29 mouse cellular contexts compared by ENCODE assay signal in genomic region chr2:34901726-34902125, GRCm38 (mm10). TPM values are rescaled to one million over a fixed set of nuclear protein-coding genes. Genes with fewer than 3 reads are reported as not detected.
DNase-seq lines count a peak whose midpoint lies in the region; ATAC-seq and TF ChIP-seq lines count a peak whose summit lies in the region.
"Had no signal": no experiment of that assay in that cellular context is flagged by ENCODE, and none has a peak within 500 bp of the region (broad histone marks: within the 10 kb centered on the region; RNA-seq: fewer than 3 reads in every experiment).

No protein-coding gene starts in this region.

- no peak for TF ChIP-seq EP300 in lung, postnatal 0 days (IDR thresholded peaks at IDR 0.05)
- no peak for TF ChIP-seq EP300 in MEL (IDR thresholded peaks at IDR 0.05; ENCODE audit: low read depth in 1 of 2, low read length in 2 of 2)

- peaks cover 11% of the 10 kb centered on the region for H3K4me1 ChIP-seq in lung, postnatal 0 days (ENCODE audit: insufficient read depth, low read depth, low read length)
- H3K4me1 ChIP-seq in MEL (ENCODE audit: control insufficient read depth in 1 of 2, insufficient read depth in 2 of 2, low read length in 2 of 2): peaks cover 0 to 14% of the 10 kb centered on the region in 2 experiments; a peak in 3 of 4 replicates
- H3K4me1 ChIP-seq in forebrain, embryonic 15.5 days: peaks cover 11% of the 10 kb centered on the region
- peaks cover 2% of the 10 kb centered on the region; the same call in 1 of the 2 replicates for H3K4me1 ChIP-seq in forebrain, embryonic 11.5 days (replicated peaks; ENCODE audit: control insufficient read depth, insufficient read depth, low read length)

- intact Hi-C loops in heart, postnatal 14 days (cut with DNase I): loop anchor here (2.0 to 10.0 kb wide), 3 partner anchors 29 to 203 kb away; partner anchors contain the start of genes AI182371, Cntrl and Rabepk

- H3K4me3 ChIP-seq in lung, postnatal 0 days (ENCODE audit: low read depth, low read length): no peak overlapping the region
- no peak overlapping the region for H3K4me3 ChIP-seq in MEL (ENCODE audit: control insufficient read depth in 1 of 2, insufficient read depth in 1 of 2, low read depth in 2 of 2, low read length in 2 of 2)
- H3K4me3 ChIP-seq in forebrain, embryonic 15.5 days: no peak overlapping the region
- H3K4me3 ChIP-seq in forebrain, embryonic 11.5 days (ENCODE audit: low read depth, low read length): no peak overlapping the region
- H3K4me3 ChIP-seq: embryonic facial prominence, embryonic 10.5 days; embryonic facial prominence, embryonic 15.5 days; forebrain, embryonic 13.5 days; hindbrain, embryonic 13.5 days; limb, embryonic 13.5 days; midbrain, embryonic 15.5 days; neural tube, embryonic 15.5 days; stomach, embryonic 15.5 days had no signal

- no peak overlapping the region for H3K4me2 ChIP-seq in lung, postnatal 0 days (replicated peaks; ENCODE audit: low read depth, low read length)
- H3K4me2 ChIP-seq in forebrain, embryonic 15.5 days (replicated peaks): no peak overlapping the region
- no peak overlapping the region for H3K4me2 ChIP-seq in forebrain, embryonic 11.5 days (ENCODE audit: low read depth, low read length, severe bottlenecking)
- H3K4me2 ChIP-seq: embryonic facial prominence, embryonic 15.5 days; forebrain, embryonic 13.5 days; heart, embryonic 11.5 days; hindbrain, embryonic 13.5 days; limb, embryonic 13.5 days; midbrain, embryonic 15.5 days; neural tube, embryonic 15.5 days; stomach, embryonic 15.5 days had no signal

- H3K9me3 ChIP-seq in lung, postnatal 0 days (ENCODE audit: low read length): no peaks in the 10 kb centered on the region
- H3K9me3 ChIP-seq in MEL (replicated peaks; ENCODE audit: insufficient read depth, low read length): no peaks in the 10 kb centered on the region
- H3K9me3 ChIP-seq in forebrain, embryonic 15.5 days: no peaks in the 10 kb centered on the region
- no peaks in the 10 kb centered on the region for H3K9me3 ChIP-seq in forebrain, embryonic 11.5 days (ENCODE audit: control insufficient read depth, low read length)
- H3K9me3 ChIP-seq: embryonic facial prominence, embryonic 10.5 days; embryonic facial prominence, embryonic 15.5 days; forebrain, embryonic 13.5 days; hindbrain, embryonic 13.5 days; limb, embryonic 13.5 days; midbrain, embryonic 15.5 days; neural tube, embryonic 15.5 days; stomach, embryonic 15.5 days had no signal

- ATAC-seq in lung, postnatal 0 days: no peak
- no peak for ATAC-seq in forebrain, embryonic 15.5 days (replicated peaks)
- ATAC-seq in forebrain, embryonic 11.5 days (replicated peaks; ENCODE audit: low FRiP score): no peak
- ATAC-seq: forebrain, embryonic 13.5 days; intestine, postnatal 0 days; midbrain, embryonic 15.5 days had no signal

- no peaks in the 10 kb centered on the region for H3K36me3 ChIP-seq in lung, postnatal 0 days (ENCODE audit: insufficient read depth, low read length)
- H3K36me3 ChIP-seq in MEL (ENCODE audit: control insufficient read depth in 1 of 2, insufficient read depth in 2 of 2, low read length in 2 of 2): peaks cover 0 to 8% of the 10 kb centered on the region in 2 experiments; a peak in 2 of 4 replicates
- H3K36me3 ChIP-seq in forebrain, embryonic 15.5 days: no peaks in the 10 kb centered on the region
- no peaks in the 10 kb centered on the region for H3K36me3 ChIP-seq in forebrain, embryonic 11.5 days (ENCODE audit: control insufficient read depth, insufficient read depth, low read length)
- H3K36me3 ChIP-seq: embryonic facial prominence, embryonic 10.5 days; hindbrain, embryonic 13.5 days; limb, embryonic 13.5 days; midbrain, embryonic 15.5 days; neural tube, embryonic 15.5 days; stomach, embryonic 15.5 days had no signal

- 73% methylated on average over 4 of the region's 4 CpGs for WGBS in lung, postnatal 0 days
- WGBS in forebrain, embryonic 15.5 days: 79% methylated on average over 4 of the region's 4 CpGs
- WGBS in forebrain, embryonic 11.5 days: 76% methylated on average over 4 of the region's 4 CpGs

- no peaks in the 10 kb centered on the region for H3K27me3 ChIP-seq in lung, postnatal 0 days (replicated peaks; ENCODE audit: insufficient read depth, low read length)
- H3K27me3 ChIP-seq in MEL (ENCODE audit: control insufficient read depth in 1 of 2, insufficient read depth in 2 of 2, low read length in 2 of 2): no peaks in the 10 kb centered on the region
- no peaks in the 10 kb centered on the region for H3K27me3 ChIP-seq in forebrain, embryonic 15.5 days
- H3K27me3 ChIP-seq in forebrain, embryonic 11.5 days (ENCODE audit: control insufficient read depth, insufficient read depth, low read length): no peaks in the 10 kb centered on the region
- H3K27me3 ChIP-seq: embryonic facial prominence, embryonic 15.5 days; forebrain, embryonic 13.5 days; midbrain, embryonic 15.5 days; neural tube, embryonic 15.5 days; stomach, embryonic 15.5 days had no signal

- no peaks in the 10 kb centered on the region for H3K79me2 ChIP-seq in MEL (ENCODE audit: control insufficient read depth, insufficient read depth, low read length, poor library complexity)

- TF ChIP-seq CTCF in lung, postnatal 0 days (IDR thresholded peaks at IDR 0.05): peak; percentile 22; the same call in 1 of the 2 replicates
- TF ChIP-seq CTCF in MEL (IDR thresholded peaks at IDR 0.05 in 2 of 3, conservative IDR thresholded peaks at IDR 0.05 in 1 of 3; ENCODE audit: control insufficient read depth in 1 of 3, insufficient read depth in 1 of 3, low read depth in 2 of 3, low read length in 3 of 3, poor library complexity in 1 of 3, severe bottlenecking in 1 of 3): peak in 2 of 3 experiments; percentile 21 to 34; a peak in 4 of 6 replicates

- no peak for TF ChIP-seq POLR2A in MEL (IDR thresholded peaks at IDR 0.05; ENCODE audit: control insufficient read depth in 1 of 2, insufficient read depth in 1 of 2, low read depth in 1 of 2, low read length in 2 of 2, poor library complexity in 1 of 2)

- TF ChIP-seq RAD21 in MEL (IDR thresholded peaks at IDR 0.05; ENCODE audit: low read depth, low read length): no peak

- no peak overlapping the region for H3K9ac ChIP-seq in lung, postnatal 0 days (replicated peaks; ENCODE audit: low read depth)
- H3K9ac ChIP-seq in MEL (ENCODE audit: control insufficient read depth, low read depth, low read length, poor library complexity, severe bottlenecking): no peak overlapping the region
- no peak overlapping the region for H3K9ac ChIP-seq in forebrain, embryonic 15.5 days (replicated peaks)
- H3K9ac ChIP-seq in forebrain, embryonic 11.5 days (ENCODE audit: low read length): no peak overlapping the region
- H3K9ac ChIP-seq: embryonic facial prominence, embryonic 15.5 days; forebrain, embryonic 13.5 days; hindbrain, embryonic 13.5 days; limb, embryonic 13.5 days; midbrain, embryonic 15.5 days; neural tube, embryonic 15.5 days; stomach, embryonic 15.5 days had no signal

- no peak overlapping the region for H3K27ac ChIP-seq in lung, postnatal 0 days (ENCODE audit: low read length)
- no peak overlapping the region for H3K27ac ChIP-seq in MEL (ENCODE audit: control insufficient read depth, low read depth, low read length)
- no peak overlapping the region for H3K27ac ChIP-seq in forebrain, embryonic 15.5 days (replicated peaks)
- no peak overlapping the region for H3K27ac ChIP-seq in forebrain, embryonic 11.5 days (ENCODE audit: low read depth, low read length)
- H3K27ac ChIP-seq: embryonic facial prominence, embryonic 10.5 days; embryonic facial prominence, embryonic 15.5 days; forebrain, embryonic 13.5 days; hindbrain, embryonic 13.5 days; limb, embryonic 13.5 days; macrophage; midbrain, embryonic 15.5 days; neural tube, embryonic 15.5 days; stomach, embryonic 15.5 days had no signal

- DNase-seq in heart, adult 11 months: peak; percentile 78
- no peak for DNase-seq in heart, postnatal 14 days
- no peak for DNase-seq in lung, postnatal 0 days (ENCODE audit: low spot score)
- no peak for DNase-seq in lung, postnatal 14 days
- peak; percentile 19 for DNase-seq in MEL (ENCODE audit: low read depth, low spot score)
- DNase-seq in forebrain, embryonic 11.5 days (ENCODE audit: low spot score): no peak
- DNase-seq: adrenal gland, postnatal 10 days; cerebellum, adult 11 months; gastrocnemius, postnatal 25 days; heart, adult 18-20 months; heart, postnatal 4 days; kidney, postnatal 25 days; retina, postnatal 1 day; right cerebral cortex, postnatal 25 days; thymus, adult 2 months; thymus, postnatal 36 days had no signal

RNA-seq across cellular contexts. Expression of gene Phf19, which starts 12.1 kb away (rescaled TPM):
- 1 to 10 TPM; 1.9 TPM for total RNA-seq in heart, postnatal 14 days (2021)
- polyA plus RNA-seq in lung, postnatal 0 days (2015; fragmentation: Nextera tagmentation; extraction: Ambion mirVana): 1.3 and 1.6 TPM in 2 replicates
- total RNA-seq in MEL (2012; rRNA removed): 10.2 and 10.9 TPM in 2 replicates
- 10 to 100 TPM in 1 of 2 experiments, not detected in 1; 26.2 TPM for polyA plus RNA-seq in MEL (2012; ENCODE audit: insufficient read depth in 1 of 2, insufficient read length in 2 of 2, low read depth in 1 of 2, low replicate concordance in 2 of 2, missing spikeins in 1 of 2)
- 5.2 and 6.5 TPM in 2 replicates for polyA plus RNA-seq in forebrain, embryonic 15.5 days (2015; fragmentation: Nextera tagmentation; extraction: Ambion mirVana)
- 4.4 and 6.5 TPM in 2 replicates for polyA plus RNA-seq in forebrain, embryonic 11.5 days (2014; fragmentation: Nextera tagmentation; extraction: Ambion mirVana)

RNA-seq across cellular contexts. Expression of gene Psmd5, which starts 27.0 kb away (rescaled TPM):
- 10 to 100 TPM; 15.2 to 16.5 TPM for total RNA-seq in heart, postnatal 14 days (2021)
- 61.2 and 64.7 TPM in 2 replicates for polyA plus RNA-seq in lung, postnatal 0 days (2015; fragmentation: Nextera tagmentation; extraction: Ambion mirVana)
- 48.1 and 63.0 TPM in 2 replicates for total RNA-seq in MEL (2012; rRNA removed)
- polyA plus RNA-seq in MEL (2012; ENCODE audit: insufficient read depth in 1 of 2, insufficient read length in 2 of 2, low read depth in 1 of 2, low replicate concordance in 2 of 2, missing spikeins in 1 of 2): 10 to 100 TPM in 1 of 2 experiments, not detected in 1; 70.3 TPM
- polyA plus RNA-seq in forebrain, embryonic 15.5 days (2015; fragmentation: Nextera tagmentation; extraction: Ambion mirVana): 101 and 108 TPM in 2 replicates
- polyA plus RNA-seq in forebrain, embryonic 11.5 days (2014; fragmentation: Nextera tagmentation; extraction: Ambion mirVana): 117 and 127 TPM in 2 replicates

RNA-seq across cellular contexts. Expression of gene Cutal, which starts 27.5 kb away (rescaled TPM):
- 1 to 10 TPM; 1.1 to 1.2 TPM for total RNA-seq in heart, postnatal 14 days (2021)
- 5.4 and 7.2 TPM in 2 replicates for polyA plus RNA-seq in lung, postnatal 0 days (2015; fragmentation: Nextera tagmentation; extraction: Ambion mirVana)
- total RNA-seq in MEL (2012; rRNA removed): not detected in 2 replicates
- not detected for polyA plus RNA-seq in MEL (2012; ENCODE audit: insufficient read depth in 1 of 2, insufficient read length in 2 of 2, low read depth in 1 of 2, low replicate concordance in 2 of 2, missing spikeins in 1 of 2)
- polyA plus RNA-seq in forebrain, embryonic 15.5 days (2015; fragmentation: Nextera tagmentation; extraction: Ambion mirVana): 0.15 and 0.24 TPM in 2 replicates
- not detected in 2 replicates for polyA plus RNA-seq in forebrain, embryonic 11.5 days (2014; fragmentation: Nextera tagmentation; extraction: Ambion mirVana)
- total RNA-seq: megakaryocyte-erythroid progenitor cell, adult 5-6 weeks had no signal
- polyA plus RNA-seq: embryonic facial prominence, embryonic 15.5 days; forebrain, embryonic 13.5 days; hindbrain, embryonic 13.5 days; macrophage had no signal

RNA-seq across cellular contexts. Expression of gene Traf1, which starts 59.8 kb away (rescaled TPM):
- total RNA-seq in heart, postnatal 14 days (2021): 1 to 10 TPM; 1.3 to 1.7 TPM
- polyA plus RNA-seq in lung, postnatal 0 days (2015; fragmentation: Nextera tagmentation; extraction: Ambion mirVana): 61.4 and 67.0 TPM in 2 replicates
- 0.04 TPM in 1 of 2 replicates, not detected in the other for total RNA-seq in MEL (2012; rRNA removed)
- polyA plus RNA-seq in MEL (2012; ENCODE audit: insufficient read depth in 1 of 2, insufficient read length in 2 of 2, low read depth in 1 of 2, low replicate concordance in 2 of 2, missing spikeins in 1 of 2): under 1 TPM in 1 of 2 experiments, not detected in 1; 0.03 TPM
- polyA plus RNA-seq in forebrain, embryonic 15.5 days (2015; fragmentation: Nextera tagmentation; extraction: Ambion mirVana): 0.46 and 1.6 TPM in 2 replicates
- 0.33 and 0.37 TPM in 2 replicates for polyA plus RNA-seq in forebrain, embryonic 11.5 days (2014; fragmentation: Nextera tagmentation; extraction: Ambion mirVana)

Comparison
In these comparisons a context has a peak if more than half of its experiments do, and no peak if none do; other contexts are left out.
1. DNase-seq: peak in heart, adult 11 months (single experiment) and MEL (single experiment); none in heart, postnatal 14 days (0 of 2), lung, postnatal 0 days (single experiment), lung, postnatal 14 days (single experiment) and forebrain, embryonic 11.5 days (single experiment).